Mouse (Mus musculus) CH12.LX (cell line): ENCODE measurements around the gene Slc44a3. TPM values are rescaled to one million over a fixed set of nuclear protein-coding genes. Genes with fewer than 3 reads are reported as not detected.

Source experiments
- DNase-seq: peaks from one replicate; pipeline ENCODE4 v3.0.0-alpha.2; 2013; ENCODE audit errors: extremely low read depth
- H3K27ac ChIP-seq: 2 replicates; pipeline ENCODE4 v1.5.1; 2012; ENCODE audit warnings: low read depth, mild to moderate bottlenecking, control low read depth, moderate library complexity; ENCODE audit not compliant: insufficient read depth
- H3K27me3 ChIP-seq: replicated peaks from 2 replicates; pipeline ENCODE3; 2012; ENCODE audit warnings: inconsistent platforms
- H3K36me3 ChIP-seq, 2 experiments: replicated peaks in 1 of 2; 2 replicates each; pipeline versions ENCODE3 to v1.6.1; 2012; ENCODE audit warnings: inconsistent platforms in 1 of 2, low read length in 1 of 2, mild to moderate bottlenecking in 1 of 2, mixed read lengths in 1 of 2, moderate library complexity in 1 of 2; ENCODE audit not compliant: control insufficient read depth in 1 of 2, insufficient read depth in 1 of 2
- H3K4me1 ChIP-seq, 2 experiments: 2 replicates each; pipeline ENCODE4 v1.6.1; 2012; ENCODE audit warnings: inconsistent platforms in 1 of 2, moderate library complexity in 1 of 2; ENCODE audit not compliant: insufficient read depth in 2 of 2, control insufficient read depth in 1 of 2
- H3K4me2 ChIP-seq: 2 replicates; pipeline ENCODE4 v1.6.1; 2012; ENCODE audit warnings: low read depth, mild to moderate bottlenecking, control low read depth; ENCODE audit not compliant: poor library complexity, insufficient read depth, severe bottlenecking
- H3K4me3 ChIP-seq, 3 experiments: fragments of 150-350 bp in 1 of 3; sonication (generic) in 1 of 3; replicated peaks in 1 of 3; 2 replicates each; pipeline versions ENCODE3 to v1.5.1; 2011 to 2012; ENCODE audit warnings: low read depth in 2 of 3, low read length in 2 of 3, mild to moderate bottlenecking in 2 of 3, moderate library complexity in 2 of 3, control low read depth in 1 of 3, improper control_type of control experiment in 1 of 3, inconsistent platforms in 1 of 3, mixed read lengths in 1 of 3; ENCODE audit not compliant: poor library complexity in 1 of 3
- H3K79me2 ChIP-seq: replicated peaks from 2 replicates; pipeline ENCODE4 v1.6.1; 2012; ENCODE audit warnings: mild to moderate bottlenecking, moderate library complexity; ENCODE audit not compliant: control insufficient read depth, poor library complexity, insufficient read depth, severe bottlenecking; ENCODE audit errors: extremely low read depth
- H3K9ac ChIP-seq: 2 replicates; pipeline ENCODE4 v1.6.1; 2012; ENCODE audit warnings: low read depth, mild to moderate bottlenecking, control low read depth, moderate library complexity; ENCODE audit not compliant: insufficient read depth
- H3K9me3 ChIP-seq: replicated peaks from 2 replicates; pipeline ENCODE3; 2012; ENCODE audit warnings: low read length, inconsistent platforms, mixed read lengths
- CHD1 ChIP-seq: IDR thresholded peaks from 2 replicates; pipeline ENCODE4 v1.6.1; 2012; ENCODE audit warnings: low read depth, low read length, improper control_type of control experiment, inconsistent platforms
- E2F4 ChIP-seq: IDR thresholded peaks from 2 replicates; pipeline ENCODE4 v1.6.1; 2011; ENCODE audit warnings: low read depth, low read length, improper control_type of control experiment; ENCODE audit not compliant: insufficient replicate concordance
- ELF1 ChIP-seq: IDR thresholded peaks from 2 replicates; pipeline ENCODE4 v1.6.1; 2014; ENCODE audit warnings: low read depth, mild to moderate bottlenecking, inconsistent platforms, low read length, improper control_type of control experiment
- EP300 ChIP-seq: IDR thresholded peaks from 2 replicates; pipeline ENCODE4 v1.6.1; 2011; ENCODE audit warnings: low read length, improper control_type of control experiment
- HCFC1 ChIP-seq: IDR thresholded peaks from 2 replicates; pipeline ENCODE4 v1.6.1; 2012; ENCODE audit warnings: low read depth, mild to moderate bottlenecking, inconsistent platforms, low read length, improper control_type of control experiment
- JUN ChIP-seq: IDR thresholded peaks from 2 replicates; pipeline ENCODE4 v1.6.1; 2011; ENCODE audit warnings: low read depth, mild to moderate bottlenecking, low read length, improper control_type of control experiment, moderate library complexity; ENCODE audit not compliant: insufficient read depth
- JUND ChIP-seq: conservative IDR thresholded peaks from 2 replicates; pipeline ENCODE4 v1.6.1; 2011; ENCODE audit warnings: low read depth, low read length, improper control_type of control experiment
- KAT2A ChIP-seq: IDR thresholded peaks from 2 replicates; pipeline ENCODE4 v1.6.1; 2012; ENCODE audit warnings: low read length, improper control_type of control experiment, inconsistent platforms; ENCODE audit not compliant: insufficient replicate concordance
- MAX ChIP-seq: IDR thresholded peaks from 2 replicates; pipeline ENCODE4 v1.6.1; 2011; ENCODE audit warnings: low read length, improper control_type of control experiment
- MAZ ChIP-seq: IDR thresholded peaks from 2 replicates; pipeline ENCODE4 v1.6.1; 2012; ENCODE audit warnings: low read depth, mild to moderate bottlenecking, inconsistent platforms, low read length, improper control_type of control experiment, moderate library complexity
- MEF2A ChIP-seq: IDR thresholded peaks from 2 replicates; pipeline ENCODE4 v1.6.1; 2014; ENCODE audit warnings: low read depth, mild to moderate bottlenecking, inconsistent platforms, low read length, improper control_type of control experiment, borderline replicate concordance
- MYC ChIP-seq: IDR thresholded peaks from 2 replicates; pipeline ENCODE4 v1.6.1; 2011; ENCODE audit warnings: low read depth, mild to moderate bottlenecking, improper control_type of control experiment, low read length
- POLR2A ChIP-seq: IDR thresholded peaks from 2 replicates; pipeline ENCODE4 v1.6.1; 2011; ENCODE audit warnings: low read depth, mild to moderate bottlenecking, improper control_type of control experiment, low read length
- POLR2AphosphoS2 ChIP-seq: IDR thresholded peaks from 2 replicates; pipeline ENCODE4 v1.6.1; 2011; ENCODE audit warnings: low read depth, low read length, improper control_type of control experiment
- RAD21 ChIP-seq: IDR thresholded peaks from 2 replicates; pipeline ENCODE4 v1.6.1; 2011; ENCODE audit warnings: low read depth, mild to moderate bottlenecking, low read length, improper control_type of control experiment, moderate library complexity
- SIN3A ChIP-seq: IDR thresholded peaks from 2 replicates; pipeline ENCODE4 v1.6.1; 2012; ENCODE audit warnings: low read length, improper control_type of control experiment, inconsistent platforms
- TCF12 ChIP-seq: IDR thresholded peaks from 2 replicates; pipeline ENCODE4 v1.6.1; 2014; ENCODE audit warnings: low read depth, mild to moderate bottlenecking, inconsistent platforms, low read length, improper control_type of control experiment
- UBTF ChIP-seq: IDR thresholded peaks from 2 replicates; pipeline ENCODE4 v1.6.1; 2012; ENCODE audit warnings: low read depth, mild to moderate bottlenecking, inconsistent platforms, low read length, improper control_type of control experiment, moderate library complexity
- USF2 ChIP-seq: conservative IDR thresholded peaks from 2 replicates; pipeline ENCODE4 v1.6.1; 2011; ENCODE audit warnings: low read depth, low read length, improper control_type of control experiment
- ZC3H11A ChIP-seq: IDR thresholded peaks from 2 replicates; pipeline ENCODE4 v1.6.1; 2012; ENCODE audit warnings: low read depth, mild to moderate bottlenecking, inconsistent platforms, low read length, improper control_type of control experiment
- ZNF384 ChIP-seq: IDR thresholded peaks from 2 replicates; pipeline ENCODE4 v1.6.1; 2012; ENCODE audit warnings: low read depth, low read length, improper control_type of control experiment, inconsistent platforms
- dilution Hi-C: fragments of 300-500 bp; cut with MboI; formaldehyde crosslinking; loops from 2 replicates; pipeline ENCODE4 v1.14.3; 2020; ENCODE audit warnings: low sequenced_read_pairs; ENCODE audit not compliant: extremely low pct_unique_long_range_greater_than_20kb, extremely low pct_ligation_motif_present
- in situ Hi-C: fragments of 300-500 bp; cut with MboI; formaldehyde crosslinking; loops from 3 replicates; pipeline ENCODE4 v1.14.3; 2019; ENCODE audit warnings: low sequenced_read_pairs, low pct_ligation_motif_present, low pct_unique_long_range_greater_than_20kb, mixed read lengths
- polyA plus RNA-seq: library from polyadenylated mRNA; unstranded; fragments of >175 nt; gene quantifications from 2 replicates; pipeline ENCODE4 v1.2.1, GENCODE M21; 2012; ENCODE audit warnings: low read depth; ENCODE audit not compliant: insufficient read length
- total RNA-seq, 2 experiments: library from RNA; depleted of rRNA; stranded (reverse); fragments of 300-350 nt in 1 of 2; fragments of >200 nt in 1 of 2; gene quantifications; 2 replicates each; pipeline ENCODE4 v1.2.3; 2012 to 2014

Slc44a3 gene
- total and polyA plus RNA-seq, 3 experiments = not detected

DNA sequence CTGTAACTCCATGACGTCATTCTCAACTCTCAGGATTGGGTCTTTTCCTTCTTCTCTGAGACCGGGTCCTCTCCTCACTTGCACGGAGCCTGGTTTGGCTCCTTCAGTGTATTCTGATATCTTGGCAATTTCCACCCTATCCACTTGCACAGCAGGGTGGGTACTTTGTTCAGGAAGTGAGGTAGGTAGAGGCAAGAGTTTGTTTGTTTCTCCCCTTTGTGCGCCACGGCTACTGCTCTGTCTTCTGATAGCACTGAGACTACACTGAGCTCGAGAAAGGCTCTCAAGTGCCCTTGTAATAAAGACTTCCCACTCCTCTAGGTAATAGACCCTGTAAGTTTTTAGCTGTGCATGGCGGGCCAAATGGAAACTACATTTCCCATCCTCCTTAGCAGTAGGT, 25.4 kb downstream of the Slc44a3 start:
- DNase-seq = no peak
- Histone ChIP-seq H3K36me3 (no peaks in the 10 kb centered on the region), H3K4me2 (no peak overlapping the region), H3K9ac (no peak overlapping the region), H3K4me1 (no peaks in the 10 kb centered on the region), H3K27me3 (no peaks in the 10 kb centered on the region), H3K4me3 (no peak overlapping the region), H3K9me3 (no peaks in the 10 kb centered on the region), H3K27ac (no peak overlapping the region), H3K79me2 (no peaks in the 10 kb centered on the region)
- TF ChIP-seq MAZ = no peak
- TF ChIP-seq EP300 = no peak
- no peak for TF ChIP-seq JUN
- no peak for TF ChIP-seq RAD21
- no peak for TF ChIP-seq TCF12
- peak; percentile 47 for TF ChIP-seq HCFC1
- in situ Hi-C loops = no loop called here
- dilution Hi-C loops = no loop called here

DNA sequence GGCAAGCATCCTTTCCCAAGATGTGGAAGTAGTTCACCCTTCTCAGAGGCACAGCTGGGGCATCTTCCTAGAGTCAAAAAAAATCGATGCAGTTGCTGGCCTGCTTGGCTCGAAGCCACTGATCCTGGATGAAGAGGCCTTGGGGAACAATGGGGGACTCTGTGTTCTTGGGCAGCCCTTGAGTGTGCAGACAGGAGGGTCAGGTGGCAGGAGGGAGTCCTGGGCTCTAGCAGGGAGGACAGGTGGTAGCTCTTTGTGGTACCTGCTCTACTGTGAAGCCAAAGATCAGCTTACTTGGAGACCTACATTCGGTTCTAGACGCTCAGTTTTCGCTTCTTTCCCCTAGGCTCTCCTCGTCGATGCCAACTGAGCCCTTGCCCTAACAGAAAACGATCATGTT, 26.0 kb downstream of the Slc44a3 start:
- H3K4me2 ChIP-seq = no peak overlapping the region
- H3K36me3 ChIP-seq = no peaks in the 10 kb centered on the region
- H3K27ac ChIP-seq = no peak overlapping the region
- in situ Hi-C loops (no loop called here), dilution Hi-C loops (no loop called here)
- no peaks in the 10 kb centered on the region for H3K9me3 ChIP-seq
- no peak for DNase-seq
- H3K9ac ChIP-seq = no peak overlapping the region
- no peaks in the 10 kb centered on the region for H3K4me1 ChIP-seq
- H3K4me3 ChIP-seq = no peak overlapping the region
- H3K79me2 ChIP-seq = no peaks in the 10 kb centered on the region
- TF ChIP-seq POLR2A (no peak), MEF2A (no peak), SIN3A (no peak), MAZ (no peak), POLR2AphosphoS2 (no peak), E2F4 (no peak)
- no peaks in the 10 kb centered on the region for H3K27me3 ChIP-seq

DNA sequence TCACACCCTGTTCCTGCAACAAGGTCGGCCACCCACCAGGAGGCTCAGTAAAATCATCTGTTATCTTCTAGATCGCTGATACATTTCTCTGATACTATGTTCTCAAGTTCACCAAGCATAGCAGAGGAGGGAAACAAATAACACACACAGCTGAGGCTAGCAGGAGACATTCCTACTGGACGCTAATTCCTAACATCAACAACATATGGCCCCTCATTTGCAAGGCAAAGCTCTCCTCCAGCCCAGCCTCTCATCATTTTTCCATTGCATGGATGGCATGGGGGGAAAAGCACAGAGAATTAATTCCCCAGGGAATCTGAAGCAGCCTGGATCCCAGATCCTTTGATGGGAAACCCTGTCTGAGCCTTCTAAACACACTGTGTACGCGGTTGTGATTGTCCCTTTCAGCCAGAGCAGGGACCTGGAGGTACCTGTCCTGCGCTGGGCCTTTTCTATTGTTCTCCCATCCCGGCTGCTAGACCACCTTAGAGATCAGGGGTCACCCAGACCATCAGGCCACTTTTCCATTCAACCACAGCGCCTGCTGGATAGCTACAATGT, 27.2 kb downstream of the Slc44a3 start:
- in situ Hi-C loops (loop anchor here (5.0 kb wide), 1 partner anchor 198 kb away; no protein-coding TSS in a partner anchor), dilution Hi-C loops (no loop called here)
- H3K9me3 ChIP-seq = no peaks in the 10 kb centered on the region
- H3K79me2 ChIP-seq = no peaks in the 10 kb centered on the region
- H3K27me3 ChIP-seq = no peaks in the 10 kb centered on the region
- H3K27ac ChIP-seq = no peak overlapping the region
- H3K4me3 ChIP-seq = no peak overlapping the region
- DNase-seq = no peak
- no peak for TF ChIP-seq MAX
- TF ChIP-seq KAT2A = no peak
- TF ChIP-seq UBTF = no peak
- TF ChIP-seq MYC = no peak
- no peak for TF ChIP-seq USF2
- TF ChIP-seq HCFC1 = no peak
- TF ChIP-seq CHD1 = no peak
- no peak for TF ChIP-seq ELF1
- no peak for TF ChIP-seq ZC3H11A
- no peak for TF ChIP-seq ZNF384
- no peak for TF ChIP-seq JUN
- TF ChIP-seq JUND = no peak
- H3K36me3 ChIP-seq = no peaks in the 10 kb centered on the region
- H3K4me2 ChIP-seq = no peak overlapping the region
- no peak overlapping the region for H3K9ac ChIP-seq
- H3K4me1 ChIP-seq = no peaks in the 10 kb centered on the region
